Mouse (Mus musculus) large intestine, adult 2 months (tissue): Measurements from ENCODE around the gene Zbtb37. TPM values are rescaled to one million over a fixed set of nuclear protein-coding genes. Genes with fewer than 3 reads are reported as not detected.

ENCODE experiments used
- DNase-seq: peaks from one replicate; pipeline ENCODE4 v3.0.0-alpha.2; 2012; ENCODE audit warnings: low read depth, low spot score
- WGBS: fragments of 180-500 bp; shearing (Covaris S2); methylation state at CpG from one replicate; pipeline ENCODE4 v1.1.7; 2018; 5-methylcytosine and 5-hydroxymethylcytosine counted together
- polyA plus RNA-seq: library from polyadenylated mRNA; depleted of rRNA; stranded (reverse); fragments of >200 nt; gene quantifications from 2 replicates; pipeline ENCODE4 v1.2.3, GENCODE M21; 2012; rRNA removed

The Zbtb37 gene
- polyA plus RNA-seq, 1 experiment = 0.52 TPM

DNA sequence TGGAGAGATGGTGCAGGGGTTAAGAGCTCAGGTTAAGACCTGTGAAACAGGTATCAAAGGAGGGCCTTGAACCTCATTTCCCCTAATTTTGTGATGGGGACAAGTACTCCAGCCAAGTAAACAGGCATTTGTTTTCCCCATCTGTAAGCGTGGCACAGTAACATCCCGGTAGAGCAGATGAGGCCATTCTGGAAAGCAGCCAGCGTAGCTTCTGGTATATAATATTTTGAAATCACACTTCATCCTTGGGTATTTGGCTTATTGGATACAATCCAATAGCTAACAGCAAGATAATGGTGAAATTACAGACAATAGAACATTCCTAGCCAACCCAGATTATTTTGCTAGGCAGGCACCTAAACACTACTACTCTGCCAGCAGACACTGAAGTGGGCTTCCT is 51.8 kb downstream of the Zbtb37 start:
- WGBS = 35% methylated on average over 3 of the region's 3 CpGs
- no peak for DNase-seq

DNA sequence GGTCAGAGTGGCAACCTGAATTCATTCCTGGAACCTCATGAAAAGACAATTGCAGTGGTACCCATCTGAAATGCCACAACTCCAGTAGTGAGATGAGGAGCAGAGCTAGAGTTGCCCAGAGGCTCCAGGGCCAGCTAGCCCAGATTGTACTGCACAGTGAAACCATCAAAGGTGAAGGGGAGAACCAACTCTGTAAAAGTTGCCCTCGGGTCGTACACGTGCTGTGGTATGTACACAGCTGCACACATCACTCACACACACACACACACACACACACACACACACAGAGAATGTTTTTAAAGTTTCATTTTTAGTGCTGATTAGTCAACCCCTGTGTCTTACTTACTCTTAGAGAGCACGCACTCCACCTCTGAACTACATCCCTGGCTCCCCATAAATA is 53.3 kb downstream of the Zbtb37 start:
- WGBS = 68% methylated on average over 4 of the region's 4 CpGs
- no peak for DNase-seq

DNA sequence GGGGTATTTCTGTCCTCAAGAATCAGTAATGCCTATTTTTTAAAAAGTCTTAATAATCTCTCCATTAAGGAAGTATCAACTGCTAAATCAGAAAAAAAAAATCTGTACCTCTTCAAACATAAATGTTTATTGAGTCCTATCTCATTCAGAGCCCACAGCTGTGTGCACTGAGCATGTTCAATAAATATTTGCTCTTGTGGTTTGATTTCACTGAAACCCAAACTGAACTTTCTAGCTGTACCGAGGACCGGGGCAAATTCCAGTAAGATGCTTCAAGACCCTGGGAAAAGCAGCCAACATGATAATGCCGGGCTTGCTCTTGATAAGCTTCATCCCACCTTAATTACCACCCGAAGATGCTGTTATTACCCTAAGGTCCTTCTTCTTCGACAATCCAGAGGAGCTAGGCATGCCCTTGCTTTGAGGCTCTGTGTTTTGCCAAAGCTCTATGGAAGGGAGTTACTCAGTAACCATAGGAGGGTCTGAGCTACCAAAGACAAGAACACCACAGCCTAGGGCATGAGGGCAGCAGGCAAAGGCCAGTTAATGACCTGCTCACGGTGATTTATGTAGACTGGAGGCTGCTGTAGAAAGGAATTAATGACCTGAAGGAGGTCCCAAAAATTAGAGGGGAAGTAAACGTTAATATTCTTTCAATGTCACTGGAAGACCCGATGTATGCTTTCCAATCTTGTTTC is 54.0 kb downstream of the Zbtb37 start:
- WGBS = 26% methylated on average over 8 of the region's 8 CpGs
- no peak for DNase-seq

DNA sequence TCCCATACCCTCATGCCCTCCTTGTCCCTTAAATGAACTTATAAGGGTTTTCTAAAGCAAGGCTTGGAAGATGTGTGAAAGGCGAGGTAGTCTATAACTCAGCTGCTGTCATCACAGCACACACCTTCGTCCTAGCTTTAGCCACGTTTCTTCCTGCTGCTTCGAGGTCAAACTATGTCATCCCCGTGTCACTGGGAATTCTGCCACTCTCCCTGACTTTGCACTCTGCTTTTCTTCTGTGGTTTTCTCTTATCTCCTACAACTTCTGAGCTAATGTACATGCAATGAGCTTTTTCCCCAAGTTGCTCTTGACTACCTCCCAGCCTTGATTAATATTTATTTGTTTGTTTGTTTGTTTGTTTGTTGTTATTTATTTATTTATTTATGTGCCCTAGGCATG is 54.6 kb downstream of the Zbtb37 start:
- WGBS = 51% methylated on average over 5 of the region's 5 CpGs

DNA sequence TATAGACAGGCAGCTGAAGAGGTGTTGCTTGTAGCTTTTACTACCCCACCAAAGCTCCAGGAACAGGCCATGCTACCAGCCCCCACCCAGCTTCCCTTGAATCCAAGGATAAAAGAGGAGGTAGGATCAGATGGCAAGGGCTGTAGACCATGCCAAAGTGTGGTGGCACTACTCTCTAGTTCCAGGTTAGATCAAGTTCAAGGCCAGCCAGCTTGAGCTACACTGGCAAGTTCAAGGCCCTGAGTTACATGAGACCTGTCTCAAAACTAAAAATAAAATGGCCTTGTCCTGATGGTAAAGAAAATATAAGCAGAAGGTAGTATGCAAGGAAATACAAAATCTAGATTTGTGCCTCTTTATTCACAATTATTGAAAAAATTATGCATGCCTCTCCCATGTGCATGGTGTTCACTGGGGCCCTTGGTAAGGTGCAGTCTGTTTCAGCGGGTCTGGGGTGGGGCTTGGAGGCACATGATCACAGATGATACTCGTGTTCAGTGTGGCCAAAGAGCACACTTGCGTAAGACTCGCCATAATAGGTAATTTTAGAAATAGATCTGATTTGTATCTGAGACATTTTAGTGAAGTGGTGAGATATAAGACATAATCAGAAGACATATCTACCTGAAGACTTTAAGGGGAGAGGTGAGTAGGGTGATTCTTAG is 56.4 kb downstream of the Zbtb37 start, which contains the start of gene Serpinc1:
Gene Serpinc1, plus strand, starts transcription at position 515 of the 665 bp plus-strand sequence.
- no peak for DNase-seq

More for the DNA sequence above, 54.6 kb downstream of the Zbtb37 start:
- no peak for DNase-seq

GRCm38 (mm10) chr1:160968643-160969042 is 66.0 kb downstream of the Zbtb37 start:
- WGBS = 64% methylated on average over 5 of the region's 5 CpGs
- no peak for DNase-seq

More for the DNA sequence above, 56.4 kb downstream of the Zbtb37 start, which contains the start of gene Serpinc1:
- 68% methylated on average over 4 of the region's 4 CpGs for WGBS

- no peak for DNase-seq
- 71% methylated on average over 1 of the region's 1 CpGs for WGBS
Observed at GRCm38 (mm10) chr1:160967268-160967667, 67.4 kb downstream of the Zbtb37 start.

- 92% methylated on average over 7 of the region's 7 CpGs for WGBS
- DNase-seq = no peak
Observed at GRCm38 (mm10) chr1:160963199-160963598, 71.5 kb downstream of the Zbtb37 start.

Other genes with a start within 250 kb of the Zbtb37 start
- 6.7 and 11.2 TPM in 2 replicates for gene Rabgap1l, start 241.6 kb downstream of the Zbtb37 start, polyA plus RNA-seq
- 6.3 and 15.6 TPM in 2 replicates for gene Rc3h1, start 128.4 kb downstream of the Zbtb37 start, polyA plus RNA-seq
- 0.38 and 1.2 TPM in 2 replicates for gene Serpinc1, start 56.3 kb downstream of the Zbtb37 start, polyA plus RNA-seq
- 24.1 and 26.5 TPM in 2 replicates for gene Dars2, start 35.8 kb upstream of the Zbtb37 start, polyA plus RNA-seq
- gene Cenpl, start 35.9 kb upstream of the Zbtb37 start, polyA plus RNA-seq = 3.5 and 4.3 TPM in 2 replicates
- 5.0 and 5.9 TPM in 2 replicates for gene Klhl20, start 96.7 kb upstream of the Zbtb37 start, polyA plus RNA-seq
- gene Ankrd45, start 107.8 kb upstream of the Zbtb37 start, polyA plus RNA-seq = 0.11 TPM in 1 of 2 replicates, not detected in the other
- gene Tex50, start 124.5 kb upstream of the Zbtb37 start, polyA plus RNA-seq = not detected in 2 replicates
- gene Prdx6, start 216.4 kb upstream of the Zbtb37 start, polyA plus RNA-seq = 153 and 163 TPM in 2 replicates